Mouse (Mus musculus) megakaryocyte, embryonic 14.5 days (primary cell): Measurements from ENCODE around the gene Rgs7.

Experiments
- FLI1 ChIP-seq: IDR thresholded peaks from 2 replicates; pipeline ENCODE4 v1.6.1; 2012; ENCODE audit warnings: low read length, inconsistent platforms, mixed read lengths
- GATA1 ChIP-seq: IDR thresholded peaks from 3 replicates; pipeline ENCODE4 v1.6.1; 2012; ENCODE audit warnings: mixed read lengths, low read length, inconsistent platforms, borderline replicate concordance

DNA sequence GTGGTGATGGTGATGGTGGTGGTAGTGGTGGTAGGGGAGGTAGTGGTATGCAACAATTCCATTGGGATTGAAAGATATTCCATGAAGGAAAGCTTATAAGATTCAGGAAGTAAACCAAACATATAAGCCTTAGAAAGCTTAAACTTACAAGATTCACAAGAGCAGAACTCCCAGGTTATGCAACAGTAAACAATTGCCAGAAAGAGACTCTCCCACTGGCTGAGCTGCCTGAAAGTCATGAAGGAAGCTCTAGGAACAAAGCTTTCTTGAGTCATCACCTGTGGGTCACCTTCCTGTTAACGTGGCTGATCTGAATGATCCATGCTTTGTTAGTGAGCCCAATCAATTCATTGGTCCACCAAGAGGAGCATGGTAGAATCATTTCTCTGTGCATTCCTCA lies 288.8 kb downstream of the Rgs7 start:
- no peak for TF ChIP-seq GATA1
- TF ChIP-seq FLI1: no peak
